Mouse (Mus musculus): ENCODE results near the gene Cd47. TPM values are rescaled to one million over a fixed set of nuclear protein-coding genes. Genes with fewer than 3 reads are reported as not detected.

Cd47 gene
- polyA plus RNA-seq, 1 experiment from 2014 or later: 85.0 TPM

DNA sequence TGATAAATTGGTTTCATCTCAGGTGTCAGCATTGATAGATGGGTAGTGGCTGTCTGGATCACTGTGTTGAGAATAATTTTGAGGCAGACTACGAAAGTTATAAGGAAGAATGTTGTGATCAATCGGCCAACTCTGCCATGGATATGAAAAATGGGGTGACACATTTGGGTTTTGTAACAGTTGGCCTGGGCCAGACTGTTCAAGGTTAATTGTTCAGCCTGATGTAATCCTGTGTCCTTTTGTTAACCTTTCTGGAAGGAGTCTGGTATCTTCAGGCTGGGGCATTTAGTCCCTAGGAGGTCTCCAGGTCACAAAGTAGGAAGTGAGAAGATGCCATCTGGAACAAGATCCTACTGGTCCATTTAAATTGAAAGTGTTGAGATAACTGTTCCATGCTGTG lies 4.1 kb upstream of the Cd47 start:
- Histone ChIP-seq H3K36me3 (no peaks in the 10 kb centered on the region), H3K27ac (no peak overlapping the region), H3K9ac (no peak overlapping the region), H3K4me1 (replicated peaks) (no peaks in the 10 kb centered on the region), H3K27me3 (replicated peaks) (no peaks in the 10 kb centered on the region), H3K9me3 (no peaks in the 10 kb centered on the region), H3K4me2 (replicated peaks) (no peak overlapping the region), H3K4me3 (replicated peaks) (no peak overlapping the region)
- WGBS: 75% methylated on average over 2 of the region's 2 CpGs
- ATAC-seq: no peak

DNA sequence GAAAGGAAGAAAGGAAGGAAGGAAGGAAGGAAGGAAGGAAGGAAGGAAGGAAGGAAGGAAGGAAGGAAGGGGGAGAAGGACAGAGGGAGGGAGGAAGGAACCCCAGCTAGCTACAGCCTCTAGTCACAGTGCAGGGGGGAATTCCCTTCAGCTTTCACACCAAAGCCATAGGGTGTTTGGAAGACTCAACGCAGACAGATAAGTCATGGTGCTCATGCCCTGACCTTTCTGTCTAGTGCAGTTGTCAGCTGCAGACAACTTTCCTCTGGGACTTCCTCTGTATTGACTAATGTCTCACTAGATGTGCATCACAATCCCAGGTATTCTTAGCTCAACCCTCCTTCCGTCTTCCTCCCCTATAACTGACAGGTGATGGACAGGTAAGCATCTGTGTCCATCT lies 3.4 kb upstream of the Cd47 start:
- no peaks in the 10 kb centered on the region for H3K36me3 ChIP-seq
- WGBS: 80% methylated on average over 2 of the region's 2 CpGs
- H3K4me3 ChIP-seq (replicated peaks): no peak overlapping the region
- H3K4me2 ChIP-seq (replicated peaks): no peak overlapping the region
- no peaks in the 10 kb centered on the region for H3K27me3 ChIP-seq (replicated peaks)
- H3K9ac ChIP-seq: no peak overlapping the region
- ATAC-seq: no peak
- no peaks in the 10 kb centered on the region for H3K4me1 ChIP-seq (replicated peaks)
- no peak overlapping the region for H3K27ac ChIP-seq
- H3K9me3 ChIP-seq: no peaks in the 10 kb centered on the region

DNA sequence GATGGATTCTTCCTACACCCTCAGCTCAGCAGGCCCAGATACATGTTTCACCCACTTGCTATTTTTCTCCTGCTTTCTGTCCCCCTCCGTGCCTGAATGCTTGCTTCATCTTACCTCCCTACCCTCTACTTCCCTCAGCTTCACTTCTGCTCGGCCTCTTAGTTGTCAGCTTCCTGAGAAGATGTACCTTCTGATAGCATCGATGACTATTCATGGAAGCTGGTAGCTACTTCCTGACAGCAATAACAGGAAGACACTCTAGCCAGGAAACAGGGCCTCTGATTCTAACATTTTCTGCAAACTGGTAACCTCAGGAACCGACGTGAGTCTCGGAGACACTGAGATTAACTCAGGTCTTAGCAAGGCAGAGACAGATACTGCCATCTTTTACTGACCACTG lies 1.5 kb upstream of the Cd47 start:
- Histone ChIP-seq H3K4me3 (replicated peaks) (no peak overlapping the region), H3K36me3 (no peaks in the 10 kb centered on the region), H3K9me3 (no peaks in the 10 kb centered on the region), H3K9ac (no peak overlapping the region), H3K4me1 (replicated peaks) (no peaks in the 10 kb centered on the region; the same call in 1 of the 2 replicates), H3K4me2 (replicated peaks) (no peak overlapping the region), H3K27ac (no peak overlapping the region), H3K27me3 (replicated peaks) (no peaks in the 10 kb centered on the region)
- 77% methylated on average over 6 of the region's 6 CpGs for WGBS
- ATAC-seq: no peak

- Histone ChIP-seq H3K4me3 (replicated peaks) (no peak overlapping the region), H3K27ac (no peak overlapping the region), H3K4me2 (replicated peaks) (no peak overlapping the region), H3K9ac (no peak overlapping the region), H3K9me3 (no peaks in the 10 kb centered on the region), H3K36me3 (no peaks in the 10 kb centered on the region), H3K27me3 (replicated peaks) (no peaks in the 10 kb centered on the region), H3K4me1 (replicated peaks) (peaks cover 3% of the 10 kb centered on the region; the same call in 1 of the 2 replicates)
- WGBS: 69% methylated on average over 5 of the region's 5 CpGs
- no peak for ATAC-seq
Measured at GRCm38 (mm10) chr16:49800996-49801395, 663 bp downstream of the Cd47 start.

DNA sequence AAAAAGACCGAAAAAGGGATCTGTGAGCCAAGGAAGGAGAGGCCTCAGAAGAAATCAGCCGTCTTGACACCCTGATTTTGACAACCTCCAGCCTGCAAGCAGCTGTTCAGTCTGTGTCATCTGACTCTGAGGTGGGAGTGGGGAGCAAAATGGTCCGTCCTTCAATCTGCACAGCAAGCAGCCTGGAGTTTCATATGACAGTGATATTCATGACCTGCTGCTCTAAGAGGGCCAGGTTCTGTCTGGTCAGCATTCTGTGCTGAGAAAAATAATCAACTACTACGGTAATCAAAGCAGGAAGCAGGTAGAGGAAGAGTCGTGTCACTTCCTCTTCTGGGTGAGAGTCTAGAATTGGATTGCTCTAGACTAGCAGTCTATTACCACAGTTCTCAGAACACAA lies 1.1 kb downstream of the Cd47 start:
- ATAC-seq: no peak
- Histone ChIP-seq H3K9ac (no peak overlapping the region), H3K27me3 (replicated peaks) (no peaks in the 10 kb centered on the region), H3K27ac (no peak overlapping the region), H3K36me3 (no peaks in the 10 kb centered on the region), H3K4me3 (replicated peaks) (no peak overlapping the region), H3K4me1 (replicated peaks) (peaks cover 3% of the 10 kb centered on the region; the same call in 1 of the 2 replicates), H3K4me2 (replicated peaks) (no peak overlapping the region), H3K9me3 (no peaks in the 10 kb centered on the region)
- 52% methylated on average over 5 of the region's 5 CpGs for WGBS

- H3K9me3 ChIP-seq: no peaks in the 10 kb centered on the region
- H3K36me3 ChIP-seq: no peaks in the 10 kb centered on the region
- H3K27ac ChIP-seq: no peak overlapping the region
- H3K27me3 ChIP-seq (replicated peaks): no peaks in the 10 kb centered on the region
- no peak overlapping the region for H3K9ac ChIP-seq
- no peak overlapping the region for H3K4me3 ChIP-seq (replicated peaks)
- H3K4me2 ChIP-seq (replicated peaks): no peak overlapping the region
- no peak for ATAC-seq
- 74% methylated on average over 2 of the region's 2 CpGs for WGBS
- H3K4me1 ChIP-seq (replicated peaks): peaks cover 3% of the 10 kb centered on the region; the same call in 1 of the 2 replicates
Measured at GRCm38 (mm10) chr16:49802993-49803392, 2.7 kb downstream of the Cd47 start.

DNA sequence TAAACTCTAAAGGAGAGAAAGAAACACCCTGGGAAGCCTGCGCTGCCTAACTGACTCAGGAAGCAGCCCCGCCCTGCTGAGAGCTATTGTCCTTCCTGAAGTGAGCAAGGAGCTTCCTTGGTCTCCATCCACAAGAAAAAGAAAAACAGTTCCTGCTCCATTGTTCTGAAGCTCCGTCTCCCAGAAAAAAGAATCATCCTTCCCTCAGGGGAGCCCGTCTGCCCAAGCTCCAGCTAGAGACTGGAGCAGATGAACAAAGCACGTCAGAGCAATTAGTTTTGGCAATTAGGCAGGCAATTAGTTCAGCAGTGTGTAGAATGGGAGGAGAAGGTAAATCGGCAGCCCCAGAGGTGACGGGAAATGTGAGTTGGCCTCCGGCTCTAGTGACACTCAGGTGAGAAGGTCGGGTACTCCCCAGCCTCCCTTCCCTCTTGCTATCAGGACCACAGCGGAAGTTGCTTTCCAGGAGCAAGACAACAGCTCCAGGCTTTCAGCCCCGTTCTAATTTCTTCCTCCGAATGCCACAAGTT lies 3.7 kb downstream of the Cd47 start:
- Histone ChIP-seq H3K4me2 (replicated peaks) (peak overlapping the region; percentile 63), H3K9me3 (no peaks in the 10 kb centered on the region), H3K4me3 (replicated peaks) (peak overlapping the region; percentile 24), H3K27ac (no peak overlapping the region), H3K9ac (no peak overlapping the region), H3K4me1 (replicated peaks) (peaks cover 3% of the 10 kb centered on the region; the same call in 1 of the 2 replicates), H3K36me3 (no peaks in the 10 kb centered on the region), H3K27me3 (replicated peaks) (no peaks in the 10 kb centered on the region)
- no peak; the same call in 1 of the 2 replicates for ATAC-seq
- WGBS: 6% methylated on average over 12 of the region's 12 CpGs

DNA sequence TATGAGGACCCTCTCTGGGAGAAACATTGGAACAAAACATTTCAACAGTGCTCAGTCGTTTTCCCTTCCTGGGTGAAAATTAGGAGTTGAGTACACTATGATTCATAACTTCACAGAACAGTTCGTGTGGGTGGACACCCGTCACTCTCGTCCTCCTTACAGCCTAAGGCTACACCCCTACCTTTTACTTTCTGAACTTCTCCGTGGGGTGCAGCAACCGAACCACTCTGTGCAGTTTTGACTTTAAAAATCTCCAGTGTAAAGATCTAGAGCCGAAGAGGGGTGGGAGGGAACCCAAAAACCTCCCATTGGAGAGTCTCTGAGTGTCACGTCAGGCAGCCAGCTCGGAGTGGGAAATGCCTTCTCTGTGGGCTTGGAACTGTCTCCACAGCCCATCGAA lies 6.6 kb downstream of the Cd47 start:
- H3K27ac ChIP-seq: no peak overlapping the region
- no peaks in the 10 kb centered on the region for H3K36me3 ChIP-seq
- no peak for ATAC-seq
- H3K9ac ChIP-seq: no peak overlapping the region
- H3K9me3 ChIP-seq: no peaks in the 10 kb centered on the region
- H3K27me3 ChIP-seq (replicated peaks): no peaks in the 10 kb centered on the region
- no peak overlapping the region for H3K4me2 ChIP-seq (replicated peaks)
- no peak overlapping the region for H3K4me3 ChIP-seq (replicated peaks)
- 85% methylated on average over 10 of the region's 10 CpGs for WGBS
- H3K4me1 ChIP-seq (replicated peaks): peaks cover 3% of the 10 kb centered on the region; the same call in 1 of the 2 replicates

GRCm38 (mm10) chr16:49807419-49807841 lies 7.1 kb downstream of the Cd47 start:
- Histone ChIP-seq H3K4me3 (replicated peaks) (no peak overlapping the region), H3K9me3 (no peaks in the 10 kb centered on the region), H3K4me1 (replicated peaks) (peaks cover 3% of the 10 kb centered on the region; the same call in 1 of the 2 replicates), H3K9ac (no peak overlapping the region), H3K4me2 (replicated peaks) (no peak overlapping the region), H3K27ac (no peak overlapping the region), H3K36me3 (no peaks in the 10 kb centered on the region), H3K27me3 (replicated peaks) (no peaks in the 10 kb centered on the region)
- no peak for ATAC-seq
- 62% methylated on average over 7 of the region's 7 CpGs for WGBS

DNA sequence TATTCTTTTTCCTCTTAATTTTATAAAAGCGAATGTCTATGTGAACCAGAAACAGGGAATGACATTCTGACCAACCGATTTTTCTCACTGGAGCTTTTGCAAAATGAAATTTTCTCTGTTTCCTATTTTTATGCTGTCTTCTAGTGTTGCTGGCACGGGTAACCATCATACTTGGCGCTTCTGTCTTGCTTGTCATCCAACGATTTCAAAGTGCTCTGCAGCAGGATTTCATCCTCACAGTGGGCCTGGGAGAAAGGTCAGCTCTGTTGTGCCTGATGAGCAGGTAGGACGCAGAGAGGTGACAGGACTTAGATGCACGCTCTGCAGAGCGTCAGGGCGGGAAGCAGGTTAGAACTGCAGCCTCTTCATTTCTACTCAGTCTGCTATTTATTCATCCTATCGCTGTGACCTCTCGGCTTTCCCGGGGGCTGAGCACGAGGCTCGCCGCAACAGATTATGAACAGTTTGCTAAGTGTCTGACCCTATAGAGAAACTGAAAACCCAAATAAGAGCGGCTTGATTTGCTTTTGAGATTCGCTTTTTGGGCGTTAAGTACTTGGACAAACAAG lies 7.6 kb downstream of the Cd47 start:
- no peak for ATAC-seq
- Histone ChIP-seq H3K27ac (no peak overlapping the region), H3K9ac (no peak overlapping the region), H3K9me3 (no peaks in the 10 kb centered on the region), H3K36me3 (no peaks in the 10 kb centered on the region), H3K4me2 (replicated peaks) (no peak overlapping the region), H3K27me3 (replicated peaks) (no peaks in the 10 kb centered on the region), H3K4me3 (replicated peaks) (no peak overlapping the region), H3K4me1 (replicated peaks) (peaks cover 3% of the 10 kb centered on the region; the same call in 1 of the 2 replicates)
- WGBS: 73% methylated on average over 18 of the region's 18 CpGs

DNA sequence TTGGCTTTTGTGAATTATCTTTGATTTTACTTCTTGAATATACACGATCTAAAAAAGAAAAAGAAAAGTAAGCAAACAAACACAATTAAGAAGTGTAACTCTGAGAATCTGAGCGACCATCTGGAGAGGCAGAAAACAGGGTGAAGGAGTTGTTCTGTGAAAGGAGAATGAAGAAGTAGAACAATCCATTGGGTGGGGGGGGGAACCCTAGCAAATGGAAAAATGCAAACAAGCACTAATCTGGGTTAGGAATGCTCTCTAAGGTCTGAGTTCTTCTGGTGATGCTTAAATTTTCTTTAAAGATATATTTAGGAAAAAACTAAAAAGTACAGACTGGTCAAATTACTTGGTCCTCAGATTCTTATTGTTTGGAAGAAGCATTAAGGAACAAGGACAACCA lies 11.6 kb downstream of the Cd47 start:
- H3K4me1 ChIP-seq (replicated peaks): no peaks in the 10 kb centered on the region
- no peaks in the 10 kb centered on the region for H3K27me3 ChIP-seq (replicated peaks)
- no peak overlapping the region for H3K9ac ChIP-seq
- H3K9me3 ChIP-seq: no peaks in the 10 kb centered on the region
- no peak overlapping the region for H3K4me3 ChIP-seq (replicated peaks)
- H3K27ac ChIP-seq: no peak overlapping the region
- WGBS: 76% methylated on average over 2 of the region's 2 CpGs
- H3K4me2 ChIP-seq (replicated peaks): no peak overlapping the region
- no peak for ATAC-seq
- no peaks in the 10 kb centered on the region for H3K36me3 ChIP-seq

DNA sequence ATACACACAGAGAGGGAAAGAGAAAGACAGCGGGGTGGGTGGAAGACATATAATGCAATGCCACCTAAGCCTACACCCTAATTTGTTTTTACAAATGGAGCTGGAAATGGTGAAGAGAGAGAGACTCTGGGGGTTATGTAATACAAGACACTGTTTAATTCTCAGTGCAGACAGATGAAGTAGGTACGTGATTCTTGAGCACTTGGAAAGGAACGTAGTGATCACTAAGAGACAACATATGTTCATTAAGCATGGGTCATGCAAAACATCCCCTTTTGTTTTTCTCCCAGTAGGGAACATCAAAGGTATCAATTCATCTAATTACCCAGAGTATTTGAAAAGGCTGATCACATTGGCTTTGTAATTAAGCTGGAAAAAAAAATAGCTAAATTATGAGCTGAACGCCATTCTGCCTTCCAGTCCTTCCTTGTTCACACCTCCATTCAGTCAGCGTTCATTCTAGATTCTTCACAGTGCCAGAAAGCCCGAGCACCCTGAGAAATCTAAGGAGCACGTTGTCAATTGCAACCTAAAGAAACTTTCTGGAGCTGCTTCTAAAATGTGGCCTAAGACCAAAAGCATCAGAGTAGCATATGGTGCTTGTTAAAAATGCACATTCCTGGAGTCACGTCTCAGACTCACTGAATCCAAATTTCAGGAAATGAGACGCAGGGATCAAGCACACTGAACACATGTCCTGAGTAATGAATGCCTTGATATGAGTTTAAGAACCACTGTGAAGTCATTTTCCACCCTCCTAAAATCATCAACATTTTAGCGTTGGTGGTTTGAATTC lies 12.7 kb downstream of the Cd47 start:
- Histone ChIP-seq H3K4me2 (replicated peaks) (no peak overlapping the region), H3K9ac (no peak overlapping the region), H3K4me1 (replicated peaks) (no peaks in the 10 kb centered on the region), H3K4me3 (replicated peaks) (no peak overlapping the region), H3K36me3 (no peaks in the 10 kb centered on the region), H3K27ac (no peak overlapping the region), H3K9me3 (no peaks in the 10 kb centered on the region), H3K27me3 (replicated peaks) (no peaks in the 10 kb centered on the region)
- ATAC-seq: no peak
- 79% methylated on average over 10 of the region's 10 CpGs for WGBS

All from intestine, embryonic 15.5 days (tissue).